Mouse (Mus musculus): Measurements from ENCODE around the gene Timm10.
A peak's percentile ranks its signal among the peaks of the same experiment; 100 is the strongest.

Timm10 gene

GRCm38 (mm10) chr2:84812676-84813075 is 14.1 kb upstream of the Timm10 start:
- no peak for DNase-seq (ENCODE audit: low read depth, low spot score)

DNA sequence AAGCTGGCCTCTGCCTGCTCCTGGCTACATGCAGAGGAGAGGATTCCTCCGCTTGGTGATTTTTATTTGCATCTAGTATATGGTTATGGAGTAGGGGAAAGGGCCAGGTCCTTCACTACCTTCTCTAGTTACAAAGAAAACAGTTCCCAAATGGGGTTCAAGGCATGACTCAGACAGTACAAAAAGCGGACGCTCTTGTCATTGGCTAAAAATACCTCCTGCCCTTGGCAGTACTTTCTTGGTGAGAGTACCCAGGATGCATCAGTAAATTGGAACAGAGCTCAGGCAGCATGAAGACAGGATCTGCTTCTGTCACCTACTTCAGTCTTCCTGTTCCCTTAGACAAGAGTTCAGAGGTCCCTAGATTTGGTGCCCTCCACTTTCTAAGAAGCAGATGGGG is 6.9 kb upstream of the Timm10 start:
- peak; percentile 29 for DNase-seq (ENCODE audit: low read depth, low spot score)

DNA sequence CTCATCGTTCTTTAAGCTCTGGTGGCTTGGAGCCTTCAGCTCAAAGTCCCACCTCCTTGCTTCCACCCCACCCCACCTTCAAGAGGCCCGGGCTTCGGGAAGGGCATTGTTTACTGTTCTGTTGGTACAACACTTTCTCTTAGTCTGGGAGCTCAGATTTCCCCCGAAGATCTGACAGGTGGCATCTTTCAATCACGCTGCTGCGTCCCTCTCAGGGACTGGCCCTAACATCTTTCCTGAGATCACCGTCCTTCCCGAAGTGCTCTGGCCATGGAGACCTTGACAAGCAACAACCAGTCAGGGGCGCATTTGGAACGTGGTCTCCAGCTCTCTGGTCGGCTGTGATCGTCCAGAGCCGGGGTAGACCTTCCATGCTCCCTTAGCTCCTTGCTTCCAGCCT is 4.2 kb upstream of the Timm10 start, which contains the start of gene Smtnl1:
Gene Smtnl1, minus strand, starts transcription at position 101 of the 400 bp plus-strand sequence.
- no peak for DNase-seq (ENCODE audit: low read depth, low spot score)

GRCm38 (mm10) chr2:84823237-84823636 is 3.6 kb upstream of the Timm10 start:
- DNase-seq (ENCODE audit: low read depth, low spot score) = no peak

DNA sequence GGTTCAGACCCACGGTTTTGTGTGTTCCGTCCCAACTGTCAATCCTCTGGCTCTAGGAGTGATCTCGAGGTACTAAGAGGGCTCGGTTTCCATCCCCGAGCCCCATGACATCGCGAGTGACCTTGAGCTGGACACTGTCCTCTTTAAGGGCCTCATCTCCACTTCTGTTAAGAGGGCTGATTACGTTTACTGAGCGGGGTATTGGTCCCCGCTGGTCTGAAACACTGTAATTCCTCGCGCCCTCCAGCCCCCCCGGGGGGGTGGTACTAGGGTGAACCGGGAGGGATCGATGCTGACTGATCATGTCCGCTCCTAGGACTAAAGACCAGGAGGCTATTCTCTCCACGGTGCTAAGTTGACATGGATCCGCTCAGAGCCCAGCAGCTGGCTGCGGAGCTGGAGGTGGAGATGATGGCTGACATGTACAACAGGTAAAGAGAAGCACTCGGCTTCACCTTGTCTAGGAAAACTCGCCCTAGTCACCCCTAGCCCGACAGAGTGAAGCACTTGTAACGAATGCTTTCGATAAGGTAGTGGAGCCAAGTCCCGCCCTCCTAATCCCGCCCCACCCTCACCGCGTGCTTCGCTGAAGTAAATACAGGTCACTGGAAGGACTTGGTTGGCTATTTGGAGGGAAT is 605 bp downstream of the Timm10 start:
- peak; percentile 72 for DNase-seq (ENCODE audit: low read depth, low spot score)

DNA sequence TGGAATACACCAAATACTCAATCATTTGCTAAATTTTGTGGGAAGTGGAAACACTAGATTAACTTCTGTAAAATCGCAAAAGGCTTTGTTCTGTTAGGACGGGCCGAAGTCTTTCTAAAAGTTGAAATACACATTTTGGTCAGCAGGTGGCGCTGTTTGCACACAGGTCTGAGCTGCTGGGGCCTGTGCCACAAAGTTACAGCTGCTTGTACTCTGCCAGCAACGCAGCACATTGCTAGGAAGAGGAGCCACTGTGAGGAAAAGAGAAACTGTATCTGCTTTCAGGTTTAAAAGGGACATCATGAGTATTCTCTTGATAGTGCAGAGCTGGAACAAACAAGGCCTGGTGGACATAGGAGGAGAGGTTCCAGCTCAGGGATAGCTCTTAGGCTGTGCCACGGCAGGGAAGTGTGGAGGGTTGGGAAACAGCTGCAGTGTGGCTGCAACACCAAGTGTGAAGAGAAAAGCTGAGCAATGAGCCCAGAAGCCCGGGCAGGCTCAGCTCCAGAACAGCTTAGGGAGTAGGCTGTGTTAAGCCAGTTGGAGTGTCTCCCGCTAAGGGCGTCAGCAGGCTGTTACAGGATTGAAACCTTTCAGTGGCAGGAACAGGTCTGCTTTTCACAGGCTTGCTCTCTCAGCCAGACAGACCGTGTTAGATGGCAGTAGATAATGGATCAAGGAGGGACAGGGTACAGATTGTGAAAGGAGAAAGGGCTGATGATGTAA is 5.0 kb downstream of the Timm10 start:
- peak; percentile 88 for DNase-seq (ENCODE audit: low read depth, low spot score)

DNA sequence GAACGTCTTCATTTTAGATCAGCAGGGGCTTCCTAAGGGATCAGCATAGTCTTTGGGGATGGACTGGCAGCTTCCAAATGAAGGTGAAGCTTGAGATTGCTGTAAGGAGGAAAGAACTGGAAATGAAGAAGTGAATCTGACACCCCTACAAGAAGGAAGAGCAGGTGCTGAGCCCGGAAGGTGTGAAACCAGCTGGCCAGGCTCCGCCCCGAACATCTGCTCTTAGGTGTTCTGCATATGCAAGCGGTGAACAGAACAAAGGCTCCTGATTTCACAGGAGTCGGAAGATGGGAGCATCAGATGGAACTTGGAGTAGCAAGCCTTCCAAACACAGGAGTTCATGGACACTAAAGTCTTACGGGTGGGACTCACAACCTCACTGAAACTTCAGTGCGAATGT is 10.3 kb downstream of the Timm10 start:
- peak; percentile 95 for DNase-seq (ENCODE audit: low read depth, low spot score)

DNA sequence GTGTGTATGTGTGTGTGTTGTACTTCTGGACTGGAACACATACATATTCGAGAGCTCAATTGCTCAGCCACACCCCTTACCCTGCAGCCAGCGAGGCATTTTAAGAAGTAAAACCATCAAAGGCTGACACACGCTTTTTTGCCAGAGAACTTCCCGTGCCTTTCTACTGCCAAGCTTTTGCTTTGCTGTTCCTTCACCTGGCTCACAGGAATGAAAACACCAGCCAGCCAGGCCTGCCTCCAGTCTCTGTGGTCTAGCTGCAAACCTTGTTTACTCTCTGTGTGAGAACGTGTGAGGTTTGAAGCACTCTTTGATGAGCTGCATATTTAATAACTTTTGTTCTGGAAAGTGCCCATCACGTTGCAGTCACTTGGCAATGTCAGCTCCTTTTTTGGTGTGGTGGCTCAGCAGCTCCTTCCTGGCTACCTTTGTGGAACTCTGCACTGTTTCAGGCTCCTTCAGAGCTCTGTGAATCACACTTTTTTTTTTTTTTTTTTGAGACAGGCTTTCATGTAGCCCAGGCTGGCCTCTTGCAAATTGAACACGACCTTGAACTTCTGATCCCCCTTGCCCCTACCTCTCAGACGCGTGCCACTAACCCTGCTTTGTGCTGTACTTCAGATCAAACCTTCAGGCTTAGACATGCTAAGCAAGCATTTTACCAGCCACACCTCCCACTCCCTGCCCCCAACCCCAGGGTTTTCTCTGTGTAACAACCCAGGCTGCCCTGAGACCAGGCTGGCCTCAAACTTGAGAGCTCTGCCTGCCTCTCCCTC is 11.2 kb downstream of the Timm10 start:
- peak; percentile 79 for DNase-seq (ENCODE audit: low read depth, low spot score)

- DNase-seq (ENCODE audit: low read depth, low spot score) = peak; percentile 77
These were observed 11.8 kb downstream of the Timm10 start, which contains the start of gene Slc43a1 for GRCm38 (mm10) chr2:84838593-84838949. Gene Slc43a1, plus strand, starts transcription at chr2:84838850.

DNA sequence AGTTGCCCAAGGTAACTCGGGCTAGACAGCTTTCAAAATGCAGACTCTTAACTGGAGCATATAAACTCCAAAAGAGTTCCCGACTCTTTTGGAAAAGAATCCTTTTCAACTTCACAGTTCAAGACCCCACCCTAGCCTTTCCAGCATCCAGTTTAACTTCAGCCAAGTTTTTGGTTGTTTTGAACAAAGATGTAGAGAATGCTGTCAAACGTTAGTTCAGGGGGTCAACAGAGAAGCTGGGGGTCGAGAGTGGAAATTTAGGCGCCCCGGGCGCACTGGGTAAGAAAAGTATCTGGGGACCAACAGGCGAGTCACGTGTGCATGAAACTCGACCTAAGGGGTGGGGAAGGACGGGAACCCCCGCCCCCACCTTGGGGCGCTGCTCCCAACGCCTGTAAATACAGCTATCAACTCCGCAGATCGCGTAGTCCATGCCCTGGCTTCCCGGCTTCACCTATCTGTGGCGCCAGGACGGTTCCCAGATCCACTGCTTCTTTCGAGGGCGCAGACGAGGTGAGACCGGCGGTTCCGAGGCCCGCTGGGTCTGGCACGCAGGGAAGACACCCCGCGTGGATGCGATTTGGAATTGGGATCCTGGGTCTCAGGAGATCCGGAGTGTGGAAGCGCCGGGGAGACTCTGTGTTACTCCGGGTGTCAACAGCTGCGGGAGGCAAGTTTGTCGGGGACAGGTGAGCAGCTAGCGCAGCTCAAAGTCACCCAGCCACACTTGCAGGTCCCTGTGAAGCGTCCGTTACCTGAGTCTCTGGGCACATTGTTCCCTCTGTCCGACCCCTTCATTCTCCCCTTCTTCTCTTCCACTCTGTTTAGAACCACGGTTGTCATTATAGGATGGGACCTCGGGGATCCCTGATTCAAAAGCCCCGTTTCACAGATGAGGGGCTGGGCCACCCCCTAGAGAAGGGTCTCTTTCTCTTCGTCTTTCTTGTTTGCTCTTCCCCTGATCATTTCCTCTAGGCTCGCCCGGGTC is 12.5 kb downstream of the Timm10 start:
- DNase-seq (ENCODE audit: low read depth, low spot score) = peak; percentile 70

DNA sequence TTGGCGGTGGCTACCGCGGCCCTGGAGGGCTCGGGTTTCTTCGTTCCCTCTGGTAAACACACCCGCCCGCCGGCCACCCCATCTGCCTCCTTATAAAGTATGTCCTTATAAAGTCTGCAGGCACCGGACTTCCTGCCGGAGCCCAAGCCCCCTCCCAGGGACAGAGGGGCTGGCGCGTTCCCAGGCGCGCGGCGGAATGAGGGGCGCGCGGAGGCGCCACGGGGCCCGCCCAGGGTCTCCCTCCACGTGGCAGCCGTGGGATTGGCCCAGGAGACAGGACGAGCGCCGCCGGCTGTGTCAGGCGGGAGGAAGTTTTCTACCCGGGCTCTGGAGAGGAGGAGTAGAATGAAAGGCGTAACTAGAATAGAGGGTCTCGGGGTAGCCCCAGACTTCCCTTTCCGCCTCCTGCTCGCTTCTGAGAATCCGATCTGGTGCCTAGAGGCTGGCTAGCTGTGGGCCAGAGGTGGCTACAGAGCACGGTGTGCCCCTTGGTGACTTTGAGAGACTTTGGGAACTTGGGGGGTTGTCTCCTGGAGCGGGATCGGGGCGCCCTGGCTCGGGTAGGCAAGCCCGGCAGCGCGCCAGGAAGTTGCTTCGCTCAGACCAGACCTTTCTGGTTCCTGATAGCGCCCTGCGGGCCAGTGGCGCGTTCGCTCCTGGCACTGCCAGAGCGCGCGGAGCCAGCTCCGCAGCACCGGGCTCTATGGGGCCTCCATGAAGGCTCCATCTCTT is 13.4 kb downstream of the Timm10 start:
- peak; percentile 75 for DNase-seq (ENCODE audit: low read depth, low spot score)

DNA sequence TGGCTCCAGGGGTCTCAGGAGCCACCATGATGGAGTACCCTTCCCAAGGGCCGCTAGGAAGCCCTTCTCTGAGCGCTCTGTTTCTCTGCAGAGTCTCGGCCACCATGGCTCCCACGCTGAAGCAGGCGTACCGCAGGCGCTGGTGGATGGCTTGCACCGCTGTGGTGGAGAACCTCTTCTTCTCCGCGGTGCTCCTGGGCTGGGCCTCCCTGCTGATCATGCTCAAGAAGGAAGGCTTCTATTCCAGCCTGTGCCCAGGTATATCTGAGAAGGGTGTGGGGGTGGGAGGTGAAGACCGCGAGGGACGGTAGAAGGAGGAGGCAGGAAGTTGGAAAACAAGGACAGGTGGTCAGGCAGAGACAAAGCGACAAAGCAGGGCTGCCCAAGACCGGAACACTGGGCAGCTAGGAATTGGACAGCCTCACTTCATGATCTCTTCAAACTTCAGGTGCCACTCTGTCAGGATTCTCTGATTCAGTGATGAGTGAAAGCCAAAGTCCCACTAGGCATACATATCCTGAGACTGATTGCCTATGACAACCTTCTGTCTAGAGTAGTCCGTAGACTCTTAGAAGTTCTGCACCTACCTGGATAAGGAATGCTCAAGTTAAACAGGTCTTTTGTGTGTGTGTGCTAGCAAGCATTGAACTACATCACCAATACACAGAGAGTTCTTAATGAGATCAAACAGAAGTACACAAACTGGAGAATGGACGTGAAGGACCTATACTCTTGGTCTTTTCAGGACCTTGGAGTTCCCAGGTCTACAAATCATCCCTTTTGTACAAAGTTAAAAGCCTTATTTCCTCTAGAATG is 14.2 kb downstream of the Timm10 start:
- DNase-seq (ENCODE audit: low read depth, low spot score) = no peak

DNA sequence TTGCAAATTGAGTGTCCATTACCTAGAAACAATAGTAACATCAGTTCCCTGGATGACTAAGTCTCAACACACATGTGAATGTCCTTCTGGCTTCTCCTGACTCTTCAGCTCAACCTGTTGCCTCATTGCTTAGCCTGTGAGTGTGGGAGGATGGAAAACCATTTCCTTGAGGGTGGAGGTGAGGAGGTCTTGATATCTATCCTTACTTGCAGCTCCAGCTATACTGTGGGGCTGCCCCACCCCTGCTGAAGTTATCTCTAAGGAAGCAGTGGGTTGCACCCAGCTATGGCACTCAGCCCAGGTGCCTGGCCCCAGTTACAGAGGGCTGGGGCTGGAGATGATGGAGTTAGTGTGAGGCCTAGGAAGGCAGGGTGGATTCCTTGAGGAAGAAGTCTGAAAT is 15.1 kb downstream of the Timm10 start:
- no peak for DNase-seq (ENCODE audit: low read depth, low spot score)

DNA sequence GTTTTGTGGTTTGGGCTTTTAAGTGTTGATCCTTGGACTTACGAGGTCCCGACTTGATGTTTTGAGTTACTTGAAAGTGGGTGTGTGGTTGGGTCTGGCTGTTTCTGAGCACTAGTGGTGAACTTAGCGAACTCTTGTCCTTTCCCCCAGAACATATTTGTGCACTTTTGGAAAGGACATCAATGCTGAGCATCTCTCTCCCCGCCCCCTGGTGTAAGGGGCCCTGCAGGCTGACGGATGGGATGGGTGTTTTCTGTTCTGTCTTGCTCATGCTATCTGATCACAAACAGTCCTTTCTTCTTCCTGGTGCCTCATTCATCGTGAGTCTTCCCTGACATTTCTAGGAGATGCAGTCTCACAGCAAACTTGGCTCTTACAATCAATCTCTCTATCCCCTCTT is 16.9 kb downstream of the Timm10 start:
- no peak for DNase-seq (ENCODE audit: low read depth, low spot score)

DNA sequence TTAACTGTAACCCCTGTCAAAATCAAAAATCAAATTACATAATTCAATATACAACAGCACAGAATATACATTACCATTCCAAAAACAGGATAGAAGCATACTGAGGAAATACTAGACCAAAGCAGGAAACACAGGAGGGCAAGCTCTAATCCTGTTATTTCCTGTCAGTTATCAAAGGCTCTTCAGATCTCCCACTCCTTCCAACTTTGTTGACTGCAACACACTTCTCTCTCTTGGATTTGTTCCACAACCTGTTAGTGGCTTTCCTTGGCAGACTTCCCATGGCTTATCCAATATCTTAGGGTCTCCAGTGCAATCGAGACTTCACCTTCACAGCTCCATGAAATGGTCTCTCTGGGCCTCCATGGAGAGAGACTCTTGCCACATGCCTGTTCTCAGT is 18.4 kb downstream of the Timm10 start:
- DNase-seq (ENCODE audit: low read depth, low spot score) = no peak

- no peak for DNase-seq (ENCODE audit: low read depth, low spot score)
These were observed 23.8 kb downstream of the Timm10 start for GRCm38 (mm10) chr2:84850407-84851129.

- no peak for DNase-seq (ENCODE audit: low read depth, low spot score)
These were observed 24.6 kb downstream of the Timm10 start for GRCm38 (mm10) chr2:84851130-84852040.

DNA sequence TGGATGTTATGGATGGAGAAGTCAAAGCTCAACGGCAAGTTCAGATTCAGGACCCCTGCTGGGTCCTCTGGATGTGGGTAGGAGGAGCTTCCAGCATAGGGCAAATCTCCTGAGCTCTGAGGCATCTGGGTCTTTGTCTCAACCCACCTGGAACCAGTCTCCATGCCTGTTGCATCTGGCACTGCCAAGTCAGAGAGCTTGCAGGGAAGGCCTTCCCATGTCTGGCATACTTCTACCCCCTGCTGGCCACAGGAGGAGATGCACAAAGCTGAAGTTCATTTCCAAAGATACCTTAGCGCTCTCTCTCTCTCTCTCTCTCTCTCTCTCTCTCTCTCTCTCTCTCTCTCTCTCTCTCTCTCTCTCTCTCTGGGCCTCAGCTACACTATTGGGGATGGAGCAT is 28.9 kb downstream of the Timm10 start:
- peak; percentile 62 for DNase-seq (ENCODE audit: low read depth, low spot score)
